Mouse (Mus musculus): Measurements from ENCODE around the gene Cdk4. TPM values are rescaled to one million over a fixed set of nuclear protein-coding genes. Genes with fewer than 3 reads are reported as not detected.

Cdk4 gene
- polyA plus RNA-seq (2015; fragmentation: Nextera tagmentation; extraction: Ambion mirVana) = 558 and 561 TPM in 2 replicates

GRCm38 (mm10) chr10:127063239-127063872 lies at the start of gene Cdk4:
Cdk4 (plus strand) TSS chr10:127063534.

GRCm38 (mm10) chr10:127030336-127031296 lies 32.7 kb upstream of the Cdk4 start, which contains the start of gene Tsfm:
Tsfm (minus strand) TSS chr10:127030840.

GRCm38 (mm10) chr10:127041274-127041766 lies 22.0 kb upstream of the Cdk4 start, which contains the start of the genes Mettl1 and Eef1akmt3:
Mettl1 (plus strand) TSS chr10:127041414.
Eef1akmt3 (minus strand) TSS chr10:127041513.

GRCm38 (mm10) chr10:127047954-127048353 lies 15.4 kb upstream of the Cdk4 start, which contains the start of gene Cyp27b1:
Cyp27b1 (plus strand) TSS chr10:127048250.

GRCm38 (mm10) chr10:127059968-127060916 lies 3.1 kb upstream of the Cdk4 start, which contains the start of gene March9:
March9 (minus strand) TSS chr10:127060184.

GRCm38 (mm10) chr10:127070190-127071121 lies 7.1 kb downstream of the Cdk4 start, which contains the start of gene Tspan31:
Tspan31 (minus strand) TSS chr10:127070264.

GRCm38 (mm10) chr10:127075080-127075479 lies 11.7 kb downstream of the Cdk4 start, which contains the start of gene Agap2:
Agap2 (plus strand) TSS chr10:127075284.

Other genes starting within 250 kb of the Cdk4 start
- gene Atp23, start 162.2 kb upstream of the Cdk4 start, polyA plus RNA-seq (2015; fragmentation: Nextera tagmentation; extraction: Ambion mirVana) = 9.9 and 10.0 TPM in 2 replicates
- gene Ctdsp2, start 84.8 kb upstream of the Cdk4 start, polyA plus RNA-seq (2015; fragmentation: Nextera tagmentation; extraction: Ambion mirVana) = 29.4 and 36.8 TPM in 2 replicates
- gene Avil, start 62.8 kb upstream of the Cdk4 start, polyA plus RNA-seq (2015; fragmentation: Nextera tagmentation; extraction: Ambion mirVana) = 0.08 and 0.22 TPM in 2 replicates
- gene Tsfm, start 32.7 kb upstream of the Cdk4 start, polyA plus RNA-seq (2015; fragmentation: Nextera tagmentation; extraction: Ambion mirVana) = 53.2 and 54.6 TPM in 2 replicates
- gene Mettl1, start 22.1 kb upstream of the Cdk4 start, polyA plus RNA-seq (2015; fragmentation: Nextera tagmentation; extraction: Ambion mirVana) = 30.3 and 30.7 TPM in 2 replicates
- 0.10 and 0.16 TPM in 2 replicates for gene Eef1akmt3, start 22.0 kb upstream of the Cdk4 start, polyA plus RNA-seq (2015; fragmentation: Nextera tagmentation; extraction: Ambion mirVana)
- not detected in 2 replicates for gene Cyp27b1, start 15.3 kb upstream of the Cdk4 start, polyA plus RNA-seq (2015; fragmentation: Nextera tagmentation; extraction: Ambion mirVana)
- gene March9, start 3.4 kb upstream of the Cdk4 start, polyA plus RNA-seq (2015; fragmentation: Nextera tagmentation; extraction: Ambion mirVana) = 0.08 and 0.11 TPM in 2 replicates
- gene Tspan31, start 6.7 kb downstream of the Cdk4 start, polyA plus RNA-seq (2015; fragmentation: Nextera tagmentation; extraction: Ambion mirVana) = 37.4 and 47.0 TPM in 2 replicates
- 2.5 and 3.6 TPM in 2 replicates for gene Agap2, start 11.8 kb downstream of the Cdk4 start, polyA plus RNA-seq (2015; fragmentation: Nextera tagmentation; extraction: Ambion mirVana)
- 47.0 and 54.4 TPM in 2 replicates for gene Os9, start 57.6 kb downstream of the Cdk4 start, polyA plus RNA-seq (2015; fragmentation: Nextera tagmentation; extraction: Ambion mirVana)
- gene B4galnt1, start 101.7 kb downstream of the Cdk4 start, polyA plus RNA-seq (2015; fragmentation: Nextera tagmentation; extraction: Ambion mirVana) = 22.9 and 24.8 TPM in 2 replicates
- gene Slc26a10, start 117.1 kb downstream of the Cdk4 start, polyA plus RNA-seq (2015; fragmentation: Nextera tagmentation; extraction: Ambion mirVana) = 1.5 and 1.6 TPM in 2 replicates
- 13.1 and 17.5 TPM in 2 replicates for gene Arhgef25, start 126.5 kb downstream of the Cdk4 start, polyA plus RNA-seq (2015; fragmentation: Nextera tagmentation; extraction: Ambion mirVana)
- 36.1 and 42.7 TPM in 2 replicates for gene Dtx3, start 132.2 kb downstream of the Cdk4 start, polyA plus RNA-seq (2015; fragmentation: Nextera tagmentation; extraction: Ambion mirVana)
- 41.4 and 44.1 TPM in 2 replicates for gene Pip4k2c, start 148.1 kb downstream of the Cdk4 start, polyA plus RNA-seq (2015; fragmentation: Nextera tagmentation; extraction: Ambion mirVana)
- 0.06 and 0.15 TPM in 2 replicates for gene Kif5a, start 199.8 kb downstream of the Cdk4 start, polyA plus RNA-seq (2015; fragmentation: Nextera tagmentation; extraction: Ambion mirVana)
- gene Dctn2, start 202.8 kb downstream of the Cdk4 start, polyA plus RNA-seq (2015; fragmentation: Nextera tagmentation; extraction: Ambion mirVana) = 94.5 and 104 TPM in 2 replicates
- 11.7 and 14.1 TPM in 2 replicates for gene Mbd6, start 225.5 kb downstream of the Cdk4 start, polyA plus RNA-seq (2015; fragmentation: Nextera tagmentation; extraction: Ambion mirVana)
- gene Mars, start 248.3 kb downstream of the Cdk4 start, polyA plus RNA-seq (2015; fragmentation: Nextera tagmentation; extraction: Ambion mirVana) = 79.4 and 88.0 TPM in 2 replicates

Measured in spleen, postnatal 0 days (tissue).